Mouse (Mus musculus): ENCODE measurements at regions not wholly inside any gene's neighbourhood (a gene's known extent, or its start where the extent isn't known, plus 50 kb on each side); places are given as distances from the start of the nearest gene placed in this dataset.
A peak's percentile ranks its signal among the peaks of the same experiment; 100 is the strongest.

GRCm38 (mm10) chr1:64295512-64295945 is 173.4 kb upstream of the Klf7 start:
- no peaks in the 10 kb centered on the region for H3K27me3 ChIP-seq (ENCODE audit: control insufficient read depth, insufficient read depth, low read length, poor library complexity, severe bottlenecking)
- H3K27ac ChIP-seq (ENCODE audit: insufficient read depth, low read length): no peak overlapping the region; the same call in 1 of the 2 replicates
- H3K9me3 ChIP-seq (replicated peaks; ENCODE audit: control insufficient read depth, insufficient read depth, low read length, poor library complexity, severe bottlenecking): no peaks in the 10 kb centered on the region

GRCm38 (mm10) chr1:64295051-64295450 is 173.0 kb upstream of the Klf7 start:
- Histone ChIP-seq H3K9me3 (replicated peaks; ENCODE audit: control insufficient read depth, insufficient read depth, low read length, poor library complexity, severe bottlenecking) (no peaks in the 10 kb centered on the region), H3K36me3 (ENCODE audit: control insufficient read depth, insufficient read depth, low read length, poor library complexity, severe bottlenecking) (no peaks in the 10 kb centered on the region), H3K4me3 (ENCODE audit: low read depth, low read length) (no peak overlapping the region), H3K27ac (ENCODE audit: insufficient read depth, low read length) (no peak overlapping the region; the same call in 1 of the 2 replicates), H3K27me3 (ENCODE audit: control insufficient read depth, insufficient read depth, low read length, poor library complexity, severe bottlenecking) (no peaks in the 10 kb centered on the region), H3K9ac (ENCODE audit: low read depth, poor library complexity, severe bottlenecking) (0 out of 2 replicates have a peak overlapping the region, but pooled peaks have one; percentile 14), H3K4me1 (ENCODE audit: control insufficient read depth, insufficient read depth, low read length) (peaks cover 6% of the 10 kb centered on the region)
- no peak for TF ChIP-seq EP300 (IDR thresholded peaks at IDR 0.05; ENCODE audit: insufficient read depth, low read depth, low read length)
- TF ChIP-seq CTCF (IDR thresholded peaks at IDR 0.05; ENCODE audit: low read depth, low read length): no peak
- no peak for TF ChIP-seq POLR2A (IDR thresholded peaks at IDR 0.05; ENCODE audit: insufficient read depth, low read length)

More at GRCm38 (mm10) chr1:64295512-64295945, 173.4 kb upstream of the Klf7 start:
- H3K4me3 ChIP-seq (ENCODE audit: low read depth, low read length): no peak overlapping the region
- no peaks in the 10 kb centered on the region for H3K36me3 ChIP-seq (ENCODE audit: control insufficient read depth, insufficient read depth, low read length, poor library complexity, severe bottlenecking)
- 0 out of 2 replicates have a peak overlapping the region, but pooled peaks have one; percentile 14 for H3K9ac ChIP-seq (ENCODE audit: low read depth, poor library complexity, severe bottlenecking)
- peaks cover 6% of the 10 kb centered on the region for H3K4me1 ChIP-seq (ENCODE audit: control insufficient read depth, insufficient read depth, low read length)
- TF ChIP-seq POLR2A (IDR thresholded peaks at IDR 0.05; ENCODE audit: insufficient read depth, low read length) (no peak), CTCF (IDR thresholded peaks at IDR 0.05; ENCODE audit: low read depth, low read length) (no peak), EP300 (IDR thresholded peaks at IDR 0.05; ENCODE audit: insufficient read depth, low read depth, low read length) (no peak)

- Histone ChIP-seq H3K27ac (ENCODE audit: insufficient read depth, low read length) (no peak overlapping the region), H3K9me3 (replicated peaks; ENCODE audit: control insufficient read depth, insufficient read depth, low read length, poor library complexity, severe bottlenecking) (no peaks in the 10 kb centered on the region), H3K4me1 (ENCODE audit: control insufficient read depth, insufficient read depth, low read length) (no peaks in the 10 kb centered on the region), H3K27me3 (ENCODE audit: control insufficient read depth, insufficient read depth, low read length, poor library complexity, severe bottlenecking) (no peaks in the 10 kb centered on the region), H3K9ac (ENCODE audit: low read depth, poor library complexity, severe bottlenecking) (no peak overlapping the region), H3K4me3 (ENCODE audit: low read depth, low read length) (no peak overlapping the region), H3K36me3 (ENCODE audit: control insufficient read depth, insufficient read depth, low read length, poor library complexity, severe bottlenecking) (no peaks in the 10 kb centered on the region)
- no peak for TF ChIP-seq POLR2A (IDR thresholded peaks at IDR 0.05; ENCODE audit: insufficient read depth, low read length)
- TF ChIP-seq CTCF (IDR thresholded peaks at IDR 0.05; ENCODE audit: low read depth, low read length): no peak
- no peak for TF ChIP-seq EP300 (IDR thresholded peaks at IDR 0.05; ENCODE audit: insufficient read depth, low read depth, low read length)
These were observed 166.8 kb upstream of the Klf7 start for GRCm38 (mm10) chr1:64288812-64289447.

GRCm38 (mm10) chr1:64287068-64287467 is 165.0 kb upstream of the Klf7 start:
- no peak for TF ChIP-seq EP300 (IDR thresholded peaks at IDR 0.05; ENCODE audit: insufficient read depth, low read depth, low read length)
- no peak for TF ChIP-seq POLR2A (IDR thresholded peaks at IDR 0.05; ENCODE audit: insufficient read depth, low read length)
- no peak for TF ChIP-seq CTCF (IDR thresholded peaks at IDR 0.05; ENCODE audit: low read depth, low read length)
- Histone ChIP-seq H3K4me1 (ENCODE audit: control insufficient read depth, insufficient read depth, low read length) (no peaks in the 10 kb centered on the region), H3K9me3 (replicated peaks; ENCODE audit: control insufficient read depth, insufficient read depth, low read length, poor library complexity, severe bottlenecking) (no peaks in the 10 kb centered on the region), H3K27ac (ENCODE audit: insufficient read depth, low read length) (no peak overlapping the region), H3K4me3 (ENCODE audit: low read depth, low read length) (no peak overlapping the region), H3K36me3 (ENCODE audit: control insufficient read depth, insufficient read depth, low read length, poor library complexity, severe bottlenecking) (no peaks in the 10 kb centered on the region), H3K27me3 (ENCODE audit: control insufficient read depth, insufficient read depth, low read length, poor library complexity, severe bottlenecking) (no peaks in the 10 kb centered on the region; the same call in 1 of the 2 replicates), H3K9ac (ENCODE audit: low read depth, poor library complexity, severe bottlenecking) (no peak overlapping the region)

- Histone ChIP-seq H3K27ac (ENCODE audit: insufficient read depth, low read length) (no peak overlapping the region), H3K36me3 (ENCODE audit: control insufficient read depth, insufficient read depth, low read length, poor library complexity, severe bottlenecking) (no peaks in the 10 kb centered on the region), H3K9ac (ENCODE audit: low read depth, poor library complexity, severe bottlenecking) (no peak overlapping the region), H3K27me3 (ENCODE audit: control insufficient read depth, insufficient read depth, low read length, poor library complexity, severe bottlenecking) (no peaks in the 10 kb centered on the region; the same call in 1 of the 2 replicates), H3K4me3 (ENCODE audit: low read depth, low read length) (no peak overlapping the region), H3K4me1 (ENCODE audit: control insufficient read depth, insufficient read depth, low read length) (no peaks in the 10 kb centered on the region), H3K9me3 (replicated peaks; ENCODE audit: control insufficient read depth, insufficient read depth, low read length, poor library complexity, severe bottlenecking) (no peaks in the 10 kb centered on the region)
- TF ChIP-seq POLR2A (IDR thresholded peaks at IDR 0.05; ENCODE audit: insufficient read depth, low read length) (no peak), EP300 (IDR thresholded peaks at IDR 0.05; ENCODE audit: insufficient read depth, low read depth, low read length) (no peak), CTCF (IDR thresholded peaks at IDR 0.05; ENCODE audit: low read depth, low read length) (no peak)
These were observed 162.6 kb upstream of the Klf7 start for GRCm38 (mm10) chr1:64284656-64285055.

GRCm38 (mm10) chr1:64275865-64276264 is 153.8 kb upstream of the Klf7 start:
- Histone ChIP-seq H3K9ac (ENCODE audit: low read depth, poor library complexity, severe bottlenecking) (no peak overlapping the region), H3K4me3 (ENCODE audit: low read depth, low read length) (no peak overlapping the region), H3K36me3 (ENCODE audit: control insufficient read depth, insufficient read depth, low read length, poor library complexity, severe bottlenecking) (no peaks in the 10 kb centered on the region), H3K4me1 (ENCODE audit: control insufficient read depth, insufficient read depth, low read length) (no peaks in the 10 kb centered on the region), H3K27ac (ENCODE audit: insufficient read depth, low read length) (no peak overlapping the region), H3K27me3 (ENCODE audit: control insufficient read depth, insufficient read depth, low read length, poor library complexity, severe bottlenecking) (no peaks in the 10 kb centered on the region), H3K9me3 (replicated peaks; ENCODE audit: control insufficient read depth, insufficient read depth, low read length, poor library complexity, severe bottlenecking) (0 out of 2 replicates have a peak, but pooled peaks cover 2% of the 10 kb centered on the region)
- TF ChIP-seq CTCF (IDR thresholded peaks at IDR 0.05; ENCODE audit: low read depth, low read length) (no peak), EP300 (IDR thresholded peaks at IDR 0.05; ENCODE audit: insufficient read depth, low read depth, low read length) (no peak), POLR2A (IDR thresholded peaks at IDR 0.05; ENCODE audit: insufficient read depth, low read length) (no peak)

Measured in ES-Bruce4 (cell line).